Mouse (Mus musculus) erythroblast, embryonic 14.5 days (primary cell): Measurements from ENCODE around the gene Tmem161a.

Experiments
- GATA1 ChIP-seq: IDR thresholded peaks from 2 replicates; pipeline ENCODE4 v1.6.1; 2012; ENCODE audit warnings: low read length, inconsistent platforms, mixed read lengths
- TAL1 ChIP-seq: IDR thresholded peaks from 3 replicates; pipeline ENCODE4 v1.6.1; 2012; ENCODE audit warnings: low read length, inconsistent platforms, mixed read lengths

GRCm38 (mm10) chr8:70160015-70160414 lies 12.1 kb upstream of the Tmem161a start:
- TF ChIP-seq GATA1 = no peak
- TF ChIP-seq TAL1 = no peak
